Mouse (Mus musculus) CD8-positive naive resting alpha-beta T cell, adult 2 months (primary cell): Measurements from ENCODE around the gene Cd248.

Source experiments
- DNase-seq, 2 experiments: peaks; one replicate each; pipeline ENCODE4 v3.0.0; 2022; ENCODE audit warnings: low read depth in 2 of 2, low spot score in 2 of 2

Cd248 gene

GRCm38 (mm10) chr19:5051515-5051914 lies 16.4 kb upstream of the Cd248 start:
- no peak for DNase-seq

DNA sequence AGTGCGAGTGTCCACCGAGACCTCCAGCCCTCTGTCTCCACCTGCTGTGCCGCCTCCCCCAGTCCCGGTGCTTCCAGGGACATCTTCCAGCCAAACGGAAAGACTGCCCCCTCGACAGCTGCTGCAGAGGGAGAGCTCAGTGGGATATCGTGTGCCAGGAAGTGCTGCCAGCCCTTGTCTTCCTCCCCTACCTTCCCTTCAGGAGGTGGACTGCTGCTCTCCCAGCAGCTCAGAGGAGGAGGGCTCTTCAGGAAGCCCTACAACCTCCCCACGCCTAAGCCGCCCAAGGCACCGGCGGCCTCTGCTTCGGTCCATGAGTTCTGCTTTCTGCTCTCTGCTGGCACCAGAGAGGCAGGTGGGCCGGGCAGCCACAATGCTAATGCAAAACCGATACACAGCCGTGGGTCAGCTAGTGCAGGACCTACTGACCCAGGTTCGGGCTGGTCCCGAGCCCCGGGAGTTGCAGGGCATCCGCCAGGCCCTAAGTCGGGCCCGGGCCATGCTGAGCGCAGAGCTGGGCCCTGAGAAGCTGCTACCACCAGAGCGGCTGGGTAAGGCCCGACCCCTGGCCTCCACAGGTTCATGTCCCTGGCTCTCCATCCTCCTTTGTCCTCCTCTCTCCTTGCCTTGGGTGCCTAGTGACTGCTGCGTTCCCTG lies 15.6 kb upstream of the Cd248 start:
- DNase-seq: no peak

GRCm38 (mm10) chr19:5052853-5053252 lies 15.0 kb upstream of the Cd248 start:
- DNase-seq: no peak

GRCm38 (mm10) chr19:5053909-5054308 lies 14.0 kb upstream of the Cd248 start:
- peak; percentile 44 to 56 for DNase-seq

DNA sequence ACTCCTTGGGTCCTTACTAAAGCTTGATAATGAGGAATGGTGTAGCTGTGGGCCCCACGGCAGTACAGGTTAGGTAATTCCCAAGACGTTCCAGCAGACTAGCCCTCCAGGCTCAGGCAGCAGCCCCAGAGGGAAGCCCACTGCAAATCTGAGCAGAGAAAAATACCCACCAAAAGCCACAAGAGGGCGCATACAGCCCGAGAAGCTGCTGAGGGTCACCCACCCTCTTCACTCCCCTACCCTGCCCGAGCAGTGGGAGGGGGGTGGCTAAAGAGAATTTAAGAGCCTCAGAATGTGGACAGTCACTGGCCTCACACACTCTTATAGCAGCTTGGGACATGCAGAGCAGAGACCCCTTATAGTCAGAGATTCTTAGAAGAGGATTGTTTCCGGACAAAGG lies 11.6 kb upstream of the Cd248 start:
- DNase-seq: peak in 1 of 2 experiments; percentile 28

DNA sequence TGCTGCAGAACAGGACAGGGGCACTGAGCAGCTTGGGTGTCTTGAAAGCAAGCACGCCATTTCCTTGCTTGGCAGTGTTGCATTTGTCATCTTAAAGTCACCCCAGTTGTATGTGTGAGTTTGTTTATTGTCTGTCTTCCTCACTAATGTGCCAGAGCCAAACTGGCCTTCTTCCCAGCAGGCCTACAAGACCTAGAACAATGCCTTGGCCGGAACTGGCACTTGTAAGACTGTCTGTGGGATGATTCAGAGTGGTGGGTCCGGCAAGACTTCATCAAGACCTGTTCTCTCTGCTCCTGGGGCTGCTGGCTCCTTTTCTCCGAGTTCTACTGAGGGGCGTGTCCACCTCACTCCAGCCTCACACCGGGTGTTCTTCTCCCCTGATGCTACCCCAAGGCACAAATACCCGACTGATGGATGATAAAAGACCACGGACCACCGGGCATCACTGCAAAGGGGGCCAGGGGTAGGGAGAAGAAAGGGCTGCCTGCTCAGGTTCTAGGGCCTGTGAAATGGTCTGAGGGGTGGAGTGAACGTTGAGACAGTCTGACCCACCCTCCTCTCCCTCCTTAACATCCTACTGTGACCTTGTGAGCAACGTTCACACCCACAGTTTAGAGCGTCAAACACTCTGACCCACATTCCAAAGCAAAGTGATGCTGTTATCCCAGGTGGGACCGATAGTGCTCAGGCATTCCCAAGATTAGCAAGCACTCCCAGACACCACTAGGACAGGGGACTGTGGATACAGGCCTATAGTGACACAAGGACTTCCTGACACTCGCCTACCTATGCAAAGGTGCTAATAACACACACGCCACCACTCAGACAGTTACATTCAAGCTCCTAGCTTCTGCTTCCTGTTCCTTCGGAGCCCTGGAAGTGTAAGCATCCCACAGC lies 9.8 kb upstream of the Cd248 start:
- no peak for DNase-seq

- no peak for DNase-seq
Measured at GRCm38 (mm10) chr19:5058801-5059771, 8.8 kb upstream of the Cd248 start.

DNA sequence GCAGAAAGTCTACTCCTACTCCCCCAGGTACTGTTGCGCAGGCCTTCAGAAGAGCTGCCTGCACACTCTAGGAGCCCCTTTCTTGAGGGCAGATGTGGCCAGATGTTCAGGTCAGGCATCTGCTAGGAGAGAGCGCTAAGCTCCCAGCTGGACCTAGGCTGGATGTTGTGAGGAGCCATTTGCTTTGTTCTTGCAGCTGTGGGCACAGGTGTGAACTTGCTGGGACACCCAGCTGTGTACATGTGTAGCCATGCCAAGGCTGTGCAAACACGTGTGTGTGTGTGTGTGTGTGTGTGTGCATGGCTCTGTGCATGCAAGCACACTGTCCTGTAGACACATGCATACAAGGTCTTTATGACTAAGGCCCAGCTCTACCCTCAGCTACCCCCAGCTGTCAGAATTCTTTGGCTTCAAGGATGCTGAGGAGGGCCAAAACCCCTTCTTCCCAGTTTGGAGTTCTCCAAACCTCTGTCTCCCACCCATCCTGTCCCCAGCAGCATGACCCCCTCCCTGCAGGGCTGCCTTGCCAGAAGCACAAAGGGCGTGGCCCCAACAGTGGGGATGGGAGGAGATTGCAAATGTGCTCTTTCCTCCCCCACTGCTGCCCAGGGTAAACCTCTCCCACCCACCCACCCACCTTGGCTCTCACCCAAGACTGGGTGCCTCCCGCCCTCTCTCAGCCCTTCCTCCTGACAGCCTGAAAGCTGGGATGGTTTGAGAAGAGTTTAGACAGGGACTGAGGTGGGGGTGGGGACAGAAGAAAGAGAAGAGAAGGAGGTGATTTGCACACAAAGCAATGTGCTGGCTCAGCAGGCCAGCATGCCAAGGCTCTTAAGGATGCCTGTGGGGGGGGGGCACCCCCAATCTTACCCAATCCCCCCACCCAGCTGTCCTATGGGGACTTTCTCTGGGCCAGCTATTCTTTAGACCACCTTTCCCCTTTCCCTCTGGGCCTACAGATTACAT lies 7.2 kb upstream of the Cd248 start:
- DNase-seq: no peak

DNA sequence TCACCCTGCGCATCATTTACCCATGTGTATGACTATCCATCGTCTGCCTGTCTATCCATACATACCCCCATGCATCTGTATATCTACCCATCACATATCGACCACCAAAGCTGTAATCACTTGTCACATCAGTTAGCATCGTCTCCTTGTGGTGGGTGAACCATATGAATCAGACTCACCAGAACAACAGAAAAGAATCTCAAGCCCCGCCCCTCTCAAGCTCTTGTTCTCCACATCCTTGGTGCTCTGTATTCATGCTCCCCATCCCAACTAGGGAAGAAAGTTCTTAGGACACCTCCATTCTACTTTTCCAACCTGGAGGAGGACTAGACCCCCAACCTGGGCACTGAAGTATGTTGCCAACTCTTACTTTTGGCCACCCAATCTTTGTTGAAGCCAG lies 5.8 kb upstream of the Cd248 start:
- DNase-seq: no peak

DNA sequence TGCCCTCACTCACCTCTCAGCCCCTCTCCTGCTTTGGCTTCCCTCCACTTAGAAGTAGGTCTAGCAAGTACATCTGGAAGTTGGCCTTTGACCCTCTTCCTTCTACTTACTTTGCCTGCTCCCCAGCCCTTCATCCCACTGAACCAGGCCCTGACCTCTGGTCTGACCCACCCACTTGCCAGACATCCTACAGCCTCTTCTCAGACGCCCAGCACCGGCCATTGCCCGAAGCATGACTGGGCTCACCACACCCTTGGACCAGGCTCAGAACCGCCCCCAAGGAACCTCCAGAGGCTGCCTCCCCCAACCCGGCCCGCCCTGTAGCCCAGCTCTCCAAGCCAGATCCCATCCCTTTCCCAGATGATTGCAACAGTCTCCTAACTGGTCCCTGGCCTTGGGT lies 5.4 kb upstream of the Cd248 start:
- DNase-seq: no peak

GRCm38 (mm10) chr19:5065104-5065503 lies 2.8 kb upstream of the Cd248 start:
- no peak for DNase-seq

DNA sequence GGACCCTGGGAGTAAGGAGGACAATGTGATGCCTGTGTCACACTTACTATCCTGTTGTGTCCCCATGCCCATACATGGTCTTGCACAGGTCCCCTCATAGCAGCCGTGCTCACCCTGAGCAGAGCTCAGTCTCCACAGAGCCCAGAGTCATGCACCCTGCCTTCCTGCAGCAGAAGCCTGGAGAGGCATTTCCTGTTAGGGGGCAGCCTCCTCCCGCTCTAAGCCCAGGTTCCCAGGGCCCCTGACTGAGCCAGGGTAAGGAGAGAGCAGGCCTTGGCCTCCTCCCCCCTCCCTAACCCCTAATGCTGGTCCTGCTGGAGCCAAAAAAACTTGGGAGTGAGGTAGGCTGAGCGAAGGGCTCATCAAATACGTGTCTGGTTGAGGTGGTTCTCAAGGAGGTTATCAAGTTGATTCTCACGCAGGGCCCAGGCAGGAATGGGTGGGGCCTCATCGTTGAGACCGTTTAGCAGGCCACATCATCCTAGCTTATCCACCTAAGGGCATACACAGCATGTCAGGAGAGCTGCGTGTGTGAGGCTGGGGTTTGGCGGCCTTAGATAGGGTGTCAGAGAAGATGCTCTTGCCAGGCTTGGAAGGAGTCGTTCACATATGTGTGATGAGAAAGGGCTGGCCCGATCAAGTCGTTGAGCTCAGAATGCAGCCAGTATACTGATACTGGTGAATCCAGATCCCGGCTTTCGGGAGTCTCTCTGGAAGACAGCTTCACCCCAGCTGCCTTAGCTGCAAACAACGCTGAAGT lies 658 bp upstream of the Cd248 start:
- no peak for DNase-seq

GRCm38 (mm10) chr19:5068570-5069234 lies 824 bp downstream of the Cd248 start:
- DNase-seq: no peak

DNA sequence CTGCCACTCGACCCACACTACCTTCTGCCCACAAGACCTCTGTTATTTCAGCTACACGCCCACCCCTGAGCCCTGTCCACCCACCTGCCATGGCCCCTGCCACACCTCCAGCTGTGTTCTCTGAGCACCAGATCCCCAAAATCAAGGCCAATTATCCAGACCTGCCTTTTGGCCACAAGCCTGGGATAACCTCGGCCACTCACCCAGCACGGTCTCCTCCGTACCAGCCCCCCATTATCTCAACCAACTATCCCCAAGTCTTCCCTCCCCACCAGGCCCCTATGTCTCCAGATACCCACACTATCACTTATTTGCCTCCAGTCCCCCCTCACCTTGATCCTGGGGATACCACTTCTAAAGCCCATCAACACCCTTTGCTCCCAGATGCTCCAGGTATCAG lies 1.6 kb downstream of the Cd248 start:
- no peak for DNase-seq

DNA sequence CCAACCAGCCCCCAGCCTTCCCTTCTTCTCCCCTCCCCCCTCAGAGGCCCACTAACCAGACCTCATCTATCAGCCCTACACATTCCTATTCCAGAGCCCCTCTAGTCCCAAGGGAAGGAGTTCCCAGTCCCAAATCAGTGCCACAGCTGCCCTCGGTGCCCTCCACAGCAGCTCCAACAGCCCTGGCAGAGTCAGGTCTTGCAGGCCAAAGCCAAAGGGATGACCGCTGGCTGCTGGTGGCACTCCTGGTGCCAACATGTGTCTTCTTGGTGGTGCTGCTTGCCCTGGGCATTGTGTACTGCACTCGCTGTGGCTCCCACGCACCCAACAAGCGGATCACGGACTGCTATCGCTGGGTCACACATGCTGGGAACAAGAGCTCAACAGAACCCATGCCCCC lies 2.1 kb downstream of the Cd248 start:
- DNase-seq: no peak

- no peak for DNase-seq
Measured at GRCm38 (mm10) chr19:5071077-5071476, 3.2 kb downstream of the Cd248 start.

DNA sequence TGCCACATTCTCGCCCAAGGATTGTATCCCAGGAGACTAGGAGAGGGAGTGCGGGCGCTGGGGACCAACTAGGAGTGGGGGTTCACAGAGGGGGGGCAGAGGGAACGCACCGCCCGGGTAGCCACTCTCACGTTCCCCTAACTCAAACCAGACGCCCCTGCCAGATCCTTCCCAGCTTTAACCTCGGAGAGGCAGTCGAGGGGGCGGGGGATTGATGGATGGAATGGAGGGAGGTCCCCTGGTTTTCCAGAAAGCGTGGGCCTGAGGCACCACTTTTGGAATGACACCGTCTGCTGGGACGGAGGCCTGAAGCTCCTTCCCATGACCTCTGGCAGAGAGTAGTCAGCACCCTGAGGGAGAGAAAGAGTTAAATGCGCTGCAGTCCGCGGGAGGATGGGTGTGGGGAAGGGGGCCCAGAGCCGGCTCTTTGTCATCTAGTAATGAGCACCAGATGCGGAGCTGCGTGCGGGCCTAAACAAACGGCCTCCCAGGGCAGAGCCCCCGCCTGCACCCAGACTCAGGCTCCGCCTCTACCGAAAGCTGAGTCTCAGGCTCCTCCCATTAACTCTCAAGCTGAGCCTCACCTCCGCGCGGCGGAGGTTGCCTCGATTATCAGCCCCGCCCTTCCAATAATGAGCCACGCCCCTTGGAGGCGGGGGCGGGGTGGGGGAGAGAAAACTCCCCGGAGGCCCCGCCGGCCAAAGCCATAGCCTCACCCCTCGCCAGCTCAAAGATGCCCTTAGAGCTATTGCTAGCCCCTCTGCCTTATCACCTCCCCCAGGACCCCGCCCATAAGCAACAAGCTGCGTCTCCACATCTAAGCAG lies 3.9 kb downstream of the Cd248 start:
- DNase-seq: peak in 1 of 2 experiments; percentile 31

- DNase-seq: no peak
Measured at GRCm38 (mm10) chr19:5072389-5073019, 4.6 kb downstream of the Cd248 start.
